Mouse (Mus musculus) liver, adult 2 months (tissue): ENCODE results near the gene Ins2. TPM values are rescaled to one million over a fixed set of nuclear protein-coding genes. Genes with fewer than 3 reads are reported as not detected.

Experiments
- DNase-seq: peaks from one replicate; pipeline ENCODE4 v3.0.0-alpha.2; 2011; ENCODE audit warnings: low read depth, low spot score; ENCODE audit errors: extremely low read depth
- H3K27ac ChIP-seq: fragments of 200-500 bp; replicated peaks from 2 replicates; pipeline ENCODE4 v1.5.1; 2012; ENCODE audit warnings: low read depth, mild to moderate bottlenecking, control low read depth, inconsistent platforms, low read length; ENCODE audit not compliant: insufficient read depth
- H3K27me3 ChIP-seq: fragments of 200-500 bp; 2 replicates; pipeline ENCODE4 v1.6.1; 2012; ENCODE audit warnings: mild to moderate bottlenecking, moderate library complexity, low read length, inconsistent platforms; ENCODE audit not compliant: control insufficient read depth, insufficient read depth
- H3K36me3 ChIP-seq: fragments of 200-500 bp; 2 replicates; pipeline ENCODE4 v1.6.1; 2012; ENCODE audit warnings: low read length, inconsistent platforms; ENCODE audit not compliant: control insufficient read depth, insufficient read depth
- H3K4me1 ChIP-seq: fragments of 200-500 bp; 2 replicates; pipeline ENCODE4 v1.6.1; 2011; ENCODE audit warnings: low read length; ENCODE audit not compliant: control insufficient read depth, insufficient read depth
- H3K4me3 ChIP-seq: fragments of 200-500 bp; 2 replicates; pipeline ENCODE4 v1.5.1; 2011; ENCODE audit warnings: low read depth, mild to moderate bottlenecking, control low read depth, low read length, moderate library complexity; ENCODE audit not compliant: insufficient read depth
- H3K79me2 ChIP-seq: fragments of 200-500 bp; 2 replicates; pipeline ENCODE4 v1.6.1; 2012; ENCODE audit warnings: inconsistent platforms, mild to moderate bottlenecking, low read length, moderate library complexity; ENCODE audit not compliant: control insufficient read depth, insufficient read depth
- H3K9ac ChIP-seq: fragments of 200-500 bp; 2 replicates; pipeline ENCODE4 v1.6.1; 2012; ENCODE audit warnings: low read depth, mild to moderate bottlenecking, control low read depth, inconsistent platforms, low read length
- CTCF ChIP-seq: fragments of 200-500 bp; IDR thresholded peaks from 2 replicates; pipeline ENCODE4 v1.5.1; 2011; ENCODE audit warnings: low read depth, low read length, control low read depth
- POLR2A ChIP-seq: fragments of 200-500 bp; IDR thresholded peaks from 2 replicates; pipeline ENCODE4 v1.6.1; 2011; ENCODE audit warnings: low read length, control low read depth; ENCODE audit not compliant: insufficient read depth; ENCODE audit errors: extremely low read depth
- WGBS: fragments of 180-500 bp; shearing (Covaris S2); methylation state at CpG from one replicate; pipeline ENCODE4 v1.1.7; 2018; 5-methylcytosine and 5-hydroxymethylcytosine counted together
- polyA plus RNA-seq: library from polyadenylated mRNA; depleted of rRNA; stranded (reverse); fragments of >200 nt; gene quantifications from 2 replicates; pipeline ENCODE4 v1.2.3, GENCODE M21; 2012
- total RNA-seq: library from RNA; depleted of rRNA; stranded (reverse); fragments of >200 nt; gene quantifications from 2 replicates; pipeline ENCODE4 v1.2.3, GENCODE M21; 2014

The Ins2 gene
- total and polyA plus RNA-seq, 2 experiments = not detected

GRCm38 (mm10) chr7:142720725-142721124 lies 22.5 kb downstream of the Ins2 start:
- no peak overlapping the region for H3K4me3 ChIP-seq
- H3K36me3 ChIP-seq = no peaks in the 10 kb centered on the region
- TF ChIP-seq CTCF (peak; percentile 70), POLR2A (no peak)
- no peak overlapping the region for H3K27ac ChIP-seq
- H3K79me2 ChIP-seq = no peaks in the 10 kb centered on the region
- no peaks in the 10 kb centered on the region for H3K4me1 ChIP-seq
- H3K9ac ChIP-seq = no peak overlapping the region
- H3K27me3 ChIP-seq = no peaks in the 10 kb centered on the region
- WGBS = 7% methylated on average over 2 of the region's 2 CpGs
- peak; percentile 33 for DNase-seq

DNA sequence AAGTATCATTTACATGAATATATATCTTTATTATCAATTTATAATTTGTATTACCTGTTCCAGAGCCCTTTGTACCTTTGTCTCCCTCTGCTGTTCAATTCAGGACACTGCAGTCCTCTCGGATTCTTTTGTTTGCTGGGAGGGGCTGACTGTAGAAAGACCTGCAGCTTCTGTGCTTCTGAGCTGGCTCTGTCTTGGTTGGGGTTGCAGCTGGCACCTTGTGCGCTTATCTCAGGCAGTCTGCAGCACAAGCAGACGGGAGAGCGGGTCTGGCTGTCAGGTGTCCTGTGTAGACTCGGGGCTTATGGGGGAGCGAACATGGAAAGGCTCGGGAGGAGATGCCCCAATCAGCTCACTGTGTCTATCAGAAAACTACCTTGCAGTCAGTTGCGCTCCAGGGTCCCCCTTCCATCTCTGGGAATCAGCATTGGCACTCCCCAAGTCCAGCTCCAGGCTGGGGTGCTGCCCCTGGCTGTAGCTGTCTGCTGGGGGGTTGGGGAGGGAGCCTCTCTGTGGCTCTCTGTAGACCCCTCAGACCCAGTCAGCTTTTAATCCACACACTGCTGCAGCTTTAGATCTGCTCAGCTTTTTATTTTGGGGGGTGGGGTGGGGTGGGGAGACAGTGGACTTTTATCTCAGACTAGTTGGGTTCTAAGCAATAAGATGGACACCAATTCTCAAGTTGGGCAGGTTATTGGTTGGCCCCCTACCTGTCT lies 28.2 kb downstream of the Ins2 start:
- no peaks in the 10 kb centered on the region for H3K4me1 ChIP-seq
- no peak overlapping the region for H3K4me3 ChIP-seq
- 19% methylated on average over 8 of the region's 8 CpGs for WGBS
- TF ChIP-seq POLR2A (no peak), CTCF (peak; percentile 13; the same call in 1 of the 2 replicates)
- no peaks in the 10 kb centered on the region for H3K36me3 ChIP-seq
- peak; percentile 24 for DNase-seq
- no peaks in the 10 kb centered on the region for H3K79me2 ChIP-seq
- no peak overlapping the region for H3K9ac ChIP-seq
- no peak overlapping the region for H3K27ac ChIP-seq
- H3K27me3 ChIP-seq = no peaks in the 10 kb centered on the region

DNA sequence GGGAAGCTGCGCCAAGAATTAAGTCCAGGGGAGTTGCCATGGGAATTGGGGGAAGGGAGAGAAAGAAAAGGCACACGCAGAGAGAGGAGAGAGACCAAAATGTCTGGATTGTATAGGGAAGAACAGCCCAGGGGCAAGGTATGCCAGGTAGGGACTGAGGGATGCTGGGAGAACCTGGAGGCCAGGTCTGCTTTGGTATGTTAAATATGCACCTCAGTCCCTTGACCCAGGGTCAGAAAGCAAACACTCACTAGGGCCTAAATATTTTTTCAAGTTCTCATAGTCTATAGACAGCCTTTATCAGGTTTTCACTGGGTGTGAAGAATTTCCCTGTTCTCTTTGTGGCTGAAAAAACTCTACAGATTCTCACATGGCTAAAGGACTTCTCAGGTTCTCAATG lies 36.3 kb downstream of the Ins2 start:
- Histone ChIP-seq H3K79me2 (no peaks in the 10 kb centered on the region), H3K4me1 (no peaks in the 10 kb centered on the region), H3K27me3 (no peaks in the 10 kb centered on the region), H3K4me3 (no peak overlapping the region), H3K27ac (no peak overlapping the region), H3K9ac (no peak overlapping the region), H3K36me3 (no peaks in the 10 kb centered on the region)
- no peak for DNase-seq
- TF ChIP-seq CTCF (no peak), POLR2A (no peak)
- WGBS = 92% methylated on average over 2 of the region's 2 CpGs

DNA sequence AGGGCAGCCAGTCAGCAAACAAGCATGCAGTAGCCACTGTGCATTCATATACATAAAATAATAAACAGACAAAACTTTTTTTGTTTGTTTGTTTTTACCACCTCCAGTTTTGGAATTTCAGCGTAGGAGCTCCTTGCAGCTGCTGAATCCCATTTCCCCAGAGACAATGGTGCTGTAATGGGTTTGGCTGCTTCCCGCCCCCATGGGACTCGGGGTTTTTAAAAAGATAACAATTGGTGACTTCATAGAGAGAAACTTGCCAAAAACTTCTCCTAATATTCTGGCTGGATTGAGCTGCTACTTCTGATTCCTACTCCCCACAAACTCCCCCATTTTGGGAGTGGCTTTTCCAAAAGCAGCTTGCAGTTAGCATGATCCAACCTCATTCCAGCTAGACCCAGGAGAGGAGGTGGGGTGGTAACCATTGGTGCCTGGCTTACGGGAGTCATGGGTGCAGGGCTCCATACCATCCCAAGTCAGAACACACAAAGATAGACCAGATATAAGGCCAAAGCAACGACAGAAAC lies 43.8 kb downstream of the Ins2 start:
- 73% methylated on average over 5 of the region's 5 CpGs for WGBS
- Histone ChIP-seq H3K4me3 (no peak overlapping the region), H3K27me3 (no peaks in the 10 kb centered on the region), H3K36me3 (no peaks in the 10 kb centered on the region), H3K4me1 (no peaks in the 10 kb centered on the region), H3K27ac (no peak overlapping the region), H3K9ac (no peak overlapping the region), H3K79me2 (no peaks in the 10 kb centered on the region)
- TF ChIP-seq CTCF = no peak
- TF ChIP-seq POLR2A = no peak
- no peak for DNase-seq

GRCm38 (mm10) chr7:142678611-142679010 lies 64.6 kb downstream of the Ins2 start:
- no peak overlapping the region for H3K4me3 ChIP-seq
- no peak overlapping the region for H3K27ac ChIP-seq
- DNase-seq = peak; percentile 78
- H3K4me1 ChIP-seq = peaks cover 1% of the 10 kb centered on the region; the same call in 1 of the 2 replicates
- H3K79me2 ChIP-seq = no peaks in the 10 kb centered on the region
- WGBS = 15% methylated on average over 3 of the region's 3 CpGs
- 0 out of 2 replicates have a peak, but pooled peaks cover 3% of the 10 kb centered on the region for H3K27me3 ChIP-seq
- H3K36me3 ChIP-seq = no peaks in the 10 kb centered on the region
- no peak for TF ChIP-seq CTCF
- TF ChIP-seq POLR2A = no peak
- H3K9ac ChIP-seq = no peak overlapping the region

GRCm38 (mm10) chr7:142675644-142676043 lies 67.5 kb downstream of the Ins2 start:
- no peak for TF ChIP-seq POLR2A
- TF ChIP-seq CTCF = peak; percentile 53
- H3K4me3 ChIP-seq = no peak overlapping the region
- no peaks in the 10 kb centered on the region for H3K79me2 ChIP-seq

More at GRCm38 (mm10) chr7:142675644-142676043, 67.5 kb downstream of the Ins2 start:
- Histone ChIP-seq H3K4me1 (peaks cover 1% of the 10 kb centered on the region; the same call in 1 of the 2 replicates), H3K27ac (no peak overlapping the region), H3K27me3 (peaks cover 5% of the 10 kb centered on the region; the same call in 1 of the 2 replicates), H3K9ac (no peak overlapping the region), H3K36me3 (no peaks in the 10 kb centered on the region)
- peak; percentile 67 for DNase-seq
- 6% methylated on average over 3 of the region's 3 CpGs for WGBS
